Mouse (Mus musculus): ENCODE data around the gene Chl1. TPM values are rescaled to one million over a fixed set of nuclear protein-coding genes. Genes with fewer than 3 reads are reported as not detected.

The Chl1 gene
- total and polyA plus RNA-seq, 2 experiments from 2014 or later: 157 to 172 TPM

- Histone ChIP-seq H3K4me3 (ENCODE audit: low read length) (no peak overlapping the region), H3K4me1 (ENCODE audit: insufficient read depth, low read length) (0 out of 2 replicates have a peak, but pooled peaks cover 5% of the 10 kb centered on the region), H3K36me3 (ENCODE audit: insufficient read depth, low read length) (no peaks in the 10 kb centered on the region), H3K4me2 (ENCODE audit: low read depth, low read length) (peak overlapping the region; percentile 39), H3K9me3 (ENCODE audit: low read length) (no peaks in the 10 kb centered on the region), H3K27ac (no peak overlapping the region), H3K9ac (replicated peaks; ENCODE audit: low read length) (no peak overlapping the region), H3K27me3 (ENCODE audit: insufficient read depth, low read length) (no peaks in the 10 kb centered on the region)
- WGBS: 24% methylated on average over 16 of the region's 16 CpGs
- ATAC-seq: peak; percentile 68; the same call in 1 of the 2 replicates
- peak; percentile 30 for DNase-seq (ENCODE audit: low spot score)
- TF ChIP-seq CTCF (IDR thresholded peaks at IDR 0.05; ENCODE audit: low read depth): no peak
Measured at GRCm38 (mm10) chr6:103749122-103749773, 238.9 kb downstream of the Chl1 start.

- ATAC-seq: no peak
- Histone ChIP-seq H3K9ac (replicated peaks; ENCODE audit: low read length) (no peak overlapping the region), H3K4me1 (ENCODE audit: insufficient read depth, low read length) (0 out of 2 replicates have a peak, but pooled peaks cover 5% of the 10 kb centered on the region), H3K4me2 (ENCODE audit: low read depth, low read length) (no peak overlapping the region), H3K27ac (no peak overlapping the region), H3K9me3 (ENCODE audit: low read length) (no peaks in the 10 kb centered on the region), H3K27me3 (ENCODE audit: insufficient read depth, low read length) (no peaks in the 10 kb centered on the region), H3K4me3 (ENCODE audit: low read length) (no peak overlapping the region), H3K36me3 (ENCODE audit: insufficient read depth, low read length) (no peaks in the 10 kb centered on the region)
- DNase-seq (ENCODE audit: low spot score): no peak
- no peak for TF ChIP-seq CTCF (IDR thresholded peaks at IDR 0.05; ENCODE audit: low read depth)
- WGBS: 71% methylated on average over 4 of the region's 4 CpGs
Measured at GRCm38 (mm10) chr6:103753891-103754290, 243.5 kb downstream of the Chl1 start.

GRCm38 (mm10) chr6:103766830-103767229 lies 256.4 kb downstream of the Chl1 start:
- ATAC-seq (no peak), DNase-seq (ENCODE audit: low spot score) (peak; percentile 17)
- Histone ChIP-seq H3K9me3 (ENCODE audit: low read length) (no peaks in the 10 kb centered on the region), H3K4me1 (ENCODE audit: insufficient read depth, low read length) (no peaks in the 10 kb centered on the region), H3K27ac (no peak overlapping the region), H3K4me2 (ENCODE audit: low read depth, low read length) (no peak overlapping the region), H3K27me3 (ENCODE audit: insufficient read depth, low read length) (no peaks in the 10 kb centered on the region), H3K36me3 (ENCODE audit: insufficient read depth, low read length) (no peaks in the 10 kb centered on the region), H3K9ac (replicated peaks; ENCODE audit: low read length) (no peak overlapping the region), H3K4me3 (ENCODE audit: low read length) (no peak overlapping the region)
- no peak for TF ChIP-seq CTCF (IDR thresholded peaks at IDR 0.05; ENCODE audit: low read depth)
- WGBS: 62% methylated on average over 3 of the region's 3 CpGs

- no peaks in the 10 kb centered on the region for H3K27me3 ChIP-seq (ENCODE audit: insufficient read depth, low read length)
- no peak for TF ChIP-seq CTCF (IDR thresholded peaks at IDR 0.05; ENCODE audit: low read depth)
- DNase-seq (ENCODE audit: low spot score) (peak; percentile 3), ATAC-seq (peak; percentile 53; the same call in 1 of the 2 replicates)
- H3K27ac ChIP-seq: no peak overlapping the region
- no peak overlapping the region for H3K9ac ChIP-seq (replicated peaks; ENCODE audit: low read length)
- no peak overlapping the region for H3K4me2 ChIP-seq (ENCODE audit: low read depth, low read length)
- no peaks in the 10 kb centered on the region for H3K4me1 ChIP-seq (ENCODE audit: insufficient read depth, low read length)
- H3K9me3 ChIP-seq (ENCODE audit: low read length): no peaks in the 10 kb centered on the region
- H3K36me3 ChIP-seq (ENCODE audit: insufficient read depth, low read length): no peaks in the 10 kb centered on the region
- H3K4me3 ChIP-seq (ENCODE audit: low read length): no peak overlapping the region
- WGBS: 64% methylated on average over 5 of the region's 5 CpGs
Measured at GRCm38 (mm10) chr6:103781058-103781457, 270.7 kb downstream of the Chl1 start.

GRCm38 (mm10) chr6:103791077-103791632 lies 280.8 kb downstream of the Chl1 start:
- Histone ChIP-seq H3K4me1 (ENCODE audit: insufficient read depth, low read length) (no peaks in the 10 kb centered on the region), H3K27ac (no peak overlapping the region)
- 52% methylated on average over 2 of the region's 2 CpGs for WGBS

GRCm38 (mm10) chr6:103795241-103795640 lies 284.9 kb downstream of the Chl1 start:
- WGBS: 55% methylated on average over 1 of the region's 1 CpGs

More at GRCm38 (mm10) chr6:103791077-103791632, 280.8 kb downstream of the Chl1 start:
- Histone ChIP-seq H3K36me3 (ENCODE audit: insufficient read depth, low read length) (no peaks in the 10 kb centered on the region), H3K9me3 (ENCODE audit: low read length) (no peaks in the 10 kb centered on the region), H3K9ac (replicated peaks; ENCODE audit: low read length) (no peak overlapping the region), H3K27me3 (ENCODE audit: insufficient read depth, low read length) (no peaks in the 10 kb centered on the region), H3K4me2 (ENCODE audit: low read depth, low read length) (no peak overlapping the region), H3K4me3 (ENCODE audit: low read length) (no peak overlapping the region)
- TF ChIP-seq CTCF (IDR thresholded peaks at IDR 0.05; ENCODE audit: low read depth): no peak
- DNase-seq (ENCODE audit: low spot score): no peak
- ATAC-seq: no peak

More at GRCm38 (mm10) chr6:103795241-103795640, 284.9 kb downstream of the Chl1 start:
- no peak overlapping the region for H3K27ac ChIP-seq
- H3K4me2 ChIP-seq (ENCODE audit: low read depth, low read length): no peak overlapping the region
- ATAC-seq (no peak), DNase-seq (ENCODE audit: low spot score) (no peak)
- H3K27me3 ChIP-seq (ENCODE audit: insufficient read depth, low read length): no peaks in the 10 kb centered on the region
- H3K36me3 ChIP-seq (ENCODE audit: insufficient read depth, low read length): no peaks in the 10 kb centered on the region
- H3K9ac ChIP-seq (replicated peaks; ENCODE audit: low read length): no peak overlapping the region
- H3K4me3 ChIP-seq (ENCODE audit: low read length): no peak overlapping the region
- TF ChIP-seq CTCF (IDR thresholded peaks at IDR 0.05; ENCODE audit: low read depth): no peak
- no peaks in the 10 kb centered on the region for H3K4me1 ChIP-seq (ENCODE audit: insufficient read depth, low read length)
- no peaks in the 10 kb centered on the region for H3K9me3 ChIP-seq (ENCODE audit: low read length)

All from hindbrain, postnatal 0 days (tissue).